Mouse (Mus musculus): Measurements from ENCODE around the gene Enox1. TPM values are rescaled to one million over a fixed set of nuclear protein-coding genes. Genes with fewer than 3 reads are reported as not detected.

Enox1 gene
- polyA plus RNA-seq, 1 experiment from 2014 or later: 19.4 TPM

GRCm38 (mm10) chr14:77280454-77280853, 123.9 kb downstream of the Enox1 start:
- WGBS: 88% methylated on average over 2 of the region's 2 CpGs
- Histone ChIP-seq H3K4me3 (no peak overlapping the region), H3K9ac (no peak overlapping the region), H3K9me3 (no peaks in the 10 kb centered on the region), H3K27ac (no peak overlapping the region), H3K27me3 (no peaks in the 10 kb centered on the region), H3K4me1 (no peaks in the 10 kb centered on the region), H3K4me2 (no peak overlapping the region), H3K36me3 (no peaks in the 10 kb centered on the region)
- ATAC-seq (ENCODE audit: insufficient number of reproducible peaks, low FRiP score, low TSS enrichment, low read depth): no peak

GRCm38 (mm10) chr14:77280893-77281292, 124.3 kb downstream of the Enox1 start:
- Histone ChIP-seq H3K36me3 (no peaks in the 10 kb centered on the region), H3K4me2 (no peak overlapping the region), H3K27ac (no peak overlapping the region), H3K9ac (no peak overlapping the region), H3K9me3 (no peaks in the 10 kb centered on the region), H3K27me3 (no peaks in the 10 kb centered on the region), H3K4me1 (no peaks in the 10 kb centered on the region), H3K4me3 (no peak overlapping the region)
- no peak for ATAC-seq (ENCODE audit: insufficient number of reproducible peaks, low FRiP score, low TSS enrichment, low read depth)
- WGBS: 70% methylated on average over 7 of the region's 7 CpGs

GRCm38 (mm10) chr14:77283939-77284338, 127.4 kb downstream of the Enox1 start:
- H3K4me2 ChIP-seq: no peak overlapping the region
- no peak overlapping the region for H3K4me3 ChIP-seq
- no peak for ATAC-seq (ENCODE audit: insufficient number of reproducible peaks, low FRiP score, low TSS enrichment, low read depth)
- H3K27me3 ChIP-seq: no peaks in the 10 kb centered on the region
- no peaks in the 10 kb centered on the region for H3K9me3 ChIP-seq
- WGBS: 73% methylated on average over 4 of the region's 4 CpGs
- H3K27ac ChIP-seq: no peak overlapping the region
- no peaks in the 10 kb centered on the region for H3K4me1 ChIP-seq
- no peak overlapping the region for H3K9ac ChIP-seq
- no peaks in the 10 kb centered on the region for H3K36me3 ChIP-seq

- H3K4me1 ChIP-seq: no peaks in the 10 kb centered on the region
- 87% methylated on average over 3 of the region's 3 CpGs for WGBS
- no peak overlapping the region for H3K27ac ChIP-seq
- ATAC-seq (ENCODE audit: insufficient number of reproducible peaks, low FRiP score, low TSS enrichment, low read depth): no peak
- H3K4me3 ChIP-seq: no peak overlapping the region
- H3K9ac ChIP-seq: no peak overlapping the region
- no peaks in the 10 kb centered on the region for H3K27me3 ChIP-seq
- H3K9me3 ChIP-seq: no peaks in the 10 kb centered on the region
- no peak overlapping the region for H3K4me2 ChIP-seq
- H3K36me3 ChIP-seq: no peaks in the 10 kb centered on the region
These were observed 128.9 kb downstream of the Enox1 start for GRCm38 (mm10) chr14:77285453-77285852.

GRCm38 (mm10) chr14:77291756-77292155, 135.2 kb downstream of the Enox1 start:
- no peak overlapping the region for H3K9ac ChIP-seq
- H3K4me1 ChIP-seq: no peaks in the 10 kb centered on the region
- H3K9me3 ChIP-seq: no peaks in the 10 kb centered on the region
- WGBS: 88% methylated on average over 5 of the region's 5 CpGs
- no peak overlapping the region for H3K4me2 ChIP-seq
- H3K36me3 ChIP-seq: no peaks in the 10 kb centered on the region
- H3K27me3 ChIP-seq: no peaks in the 10 kb centered on the region
- no peak overlapping the region for H3K4me3 ChIP-seq
- ATAC-seq (ENCODE audit: insufficient number of reproducible peaks, low FRiP score, low TSS enrichment, low read depth): no peak
- H3K27ac ChIP-seq: no peak overlapping the region

GRCm38 (mm10) chr14:77297039-77297438, 140.5 kb downstream of the Enox1 start:
- ATAC-seq (ENCODE audit: insufficient number of reproducible peaks, low FRiP score, low TSS enrichment, low read depth): no peak
- H3K9me3 ChIP-seq: no peaks in the 10 kb centered on the region
- no peaks in the 10 kb centered on the region for H3K27me3 ChIP-seq
- no peaks in the 10 kb centered on the region for H3K36me3 ChIP-seq
- H3K4me3 ChIP-seq: no peak overlapping the region
- no peak overlapping the region for H3K9ac ChIP-seq
- WGBS: 59% methylated on average over 4 of the region's 4 CpGs
- H3K27ac ChIP-seq: no peak overlapping the region
- no peak overlapping the region for H3K4me2 ChIP-seq
- no peaks in the 10 kb centered on the region for H3K4me1 ChIP-seq

- Histone ChIP-seq H3K27me3 (no peaks in the 10 kb centered on the region), H3K27ac (no peak overlapping the region), H3K9me3 (no peaks in the 10 kb centered on the region), H3K4me2 (no peak overlapping the region), H3K9ac (no peak overlapping the region), H3K36me3 (no peaks in the 10 kb centered on the region), H3K4me3 (no peak overlapping the region), H3K4me1 (no peaks in the 10 kb centered on the region)
- 77% methylated on average over 3 of the region's 3 CpGs for WGBS
- ATAC-seq (ENCODE audit: insufficient number of reproducible peaks, low FRiP score, low TSS enrichment, low read depth): no peak
These were observed 141.8 kb downstream of the Enox1 start for GRCm38 (mm10) chr14:77298327-77298726.

GRCm38 (mm10) chr14:77309571-77309970, 153.0 kb downstream of the Enox1 start:
- 55% methylated on average over 3 of the region's 3 CpGs for WGBS

GRCm38 (mm10) chr14:77311456-77311855, 154.9 kb downstream of the Enox1 start:
- Histone ChIP-seq H3K4me1 (no peaks in the 10 kb centered on the region), H3K4me2 (no peak overlapping the region), H3K4me3 (no peak overlapping the region), H3K9me3 (no peaks in the 10 kb centered on the region), H3K27me3 (no peaks in the 10 kb centered on the region), H3K9ac (no peak overlapping the region), H3K27ac (no peak overlapping the region), H3K36me3 (no peaks in the 10 kb centered on the region)
- ATAC-seq (ENCODE audit: insufficient number of reproducible peaks, low FRiP score, low TSS enrichment, low read depth): no peak
- WGBS: 74% methylated on average over 6 of the region's 6 CpGs

More at GRCm38 (mm10) chr14:77309571-77309970, 153.0 kb downstream of the Enox1 start:
- H3K4me1 ChIP-seq: no peaks in the 10 kb centered on the region
- no peaks in the 10 kb centered on the region for H3K9me3 ChIP-seq
- no peak overlapping the region for H3K9ac ChIP-seq
- no peaks in the 10 kb centered on the region for H3K36me3 ChIP-seq
- no peak overlapping the region for H3K4me3 ChIP-seq
- H3K27ac ChIP-seq: no peak overlapping the region
- no peak for ATAC-seq (ENCODE audit: insufficient number of reproducible peaks, low FRiP score, low TSS enrichment, low read depth)
- no peaks in the 10 kb centered on the region for H3K27me3 ChIP-seq
- H3K4me2 ChIP-seq: no peak overlapping the region

GRCm38 (mm10) chr14:77319396-77319795, 162.8 kb downstream of the Enox1 start:
- ATAC-seq (ENCODE audit: insufficient number of reproducible peaks, low FRiP score, low TSS enrichment, low read depth): no peak
- no peaks in the 10 kb centered on the region for H3K4me1 ChIP-seq
- no peaks in the 10 kb centered on the region for H3K27me3 ChIP-seq
- no peak overlapping the region for H3K4me2 ChIP-seq
- H3K36me3 ChIP-seq: no peaks in the 10 kb centered on the region
- H3K9me3 ChIP-seq: no peaks in the 10 kb centered on the region
- no peak overlapping the region for H3K4me3 ChIP-seq
- no peak overlapping the region for H3K27ac ChIP-seq
- no peak overlapping the region for H3K9ac ChIP-seq
- 86% methylated on average over 7 of the region's 7 CpGs for WGBS

GRCm38 (mm10) chr14:77324348-77324747, 167.8 kb downstream of the Enox1 start:
- Histone ChIP-seq H3K9me3 (no peaks in the 10 kb centered on the region), H3K36me3 (no peaks in the 10 kb centered on the region), H3K4me2 (no peak overlapping the region), H3K27ac (no peak overlapping the region), H3K4me1 (no peaks in the 10 kb centered on the region), H3K4me3 (no peak overlapping the region), H3K9ac (no peak overlapping the region), H3K27me3 (no peaks in the 10 kb centered on the region)
- no peak for ATAC-seq (ENCODE audit: insufficient number of reproducible peaks, low FRiP score, low TSS enrichment, low read depth)
- 85% methylated on average over 2 of the region's 2 CpGs for WGBS

- no peak overlapping the region for H3K4me2 ChIP-seq
- WGBS: 82% methylated on average over 3 of the region's 3 CpGs
- no peaks in the 10 kb centered on the region for H3K36me3 ChIP-seq
- H3K27me3 ChIP-seq: no peaks in the 10 kb centered on the region
- H3K4me1 ChIP-seq: no peaks in the 10 kb centered on the region
- ATAC-seq (ENCODE audit: insufficient number of reproducible peaks, low FRiP score, low TSS enrichment, low read depth): no peak
- no peaks in the 10 kb centered on the region for H3K9me3 ChIP-seq
- no peak overlapping the region for H3K27ac ChIP-seq
- H3K4me3 ChIP-seq: no peak overlapping the region
- no peak overlapping the region for H3K9ac ChIP-seq
These were observed 171.1 kb downstream of the Enox1 start for GRCm38 (mm10) chr14:77327693-77328092.

GRCm38 (mm10) chr14:77329791-77330190, 173.2 kb downstream of the Enox1 start:
- no peak overlapping the region for H3K27ac ChIP-seq
- no peaks in the 10 kb centered on the region for H3K4me1 ChIP-seq
- no peaks in the 10 kb centered on the region for H3K36me3 ChIP-seq
- no peaks in the 10 kb centered on the region for H3K9me3 ChIP-seq
- no peak overlapping the region for H3K4me3 ChIP-seq
- ATAC-seq (ENCODE audit: insufficient number of reproducible peaks, low FRiP score, low TSS enrichment, low read depth): no peak
- H3K4me2 ChIP-seq: no peak overlapping the region
- H3K27me3 ChIP-seq: no peaks in the 10 kb centered on the region
- H3K9ac ChIP-seq: no peak overlapping the region

Measured in limb, embryonic 15.5 days (tissue).